Mouse (Mus musculus): Measurements from ENCODE around the gene Fbn1. TPM values are rescaled to one million over a fixed set of nuclear protein-coding genes. Genes with fewer than 3 reads are reported as not detected.
A peak's percentile ranks its signal among the peaks of the same experiment; 100 is the strongest.

Fbn1 gene
- total and polyA plus RNA-seq, 2 experiments from 2014 or later, result 1.6 to 20.1 TPM

DNA sequence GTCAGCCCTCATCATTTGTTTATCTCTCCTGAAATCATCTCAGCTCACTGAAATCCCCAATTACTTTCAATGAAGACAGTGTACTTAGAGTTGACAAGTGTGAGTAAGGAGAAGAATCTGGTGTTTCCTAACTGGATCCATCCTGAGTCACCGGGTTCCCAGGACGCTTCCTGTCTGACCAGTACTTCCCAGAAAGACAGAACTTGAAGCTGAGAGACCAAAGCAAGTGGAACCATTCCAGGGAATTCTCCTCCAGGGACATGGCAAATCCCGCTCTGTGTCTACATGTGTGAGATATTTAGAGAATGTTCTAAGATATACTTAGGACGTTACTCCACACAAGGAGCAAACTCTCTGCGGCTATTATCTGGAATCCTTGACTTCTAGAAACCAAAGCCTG, 158.6 kb downstream of the Fbn1 start:
- Histone ChIP-seq H3K27me3 (ENCODE audit: insufficient read depth, low read length) (no peaks in the 10 kb centered on the region), H3K9ac (replicated peaks; ENCODE audit: low read length, poor library complexity, severe bottlenecking) (no peak overlapping the region), H3K9me3 (ENCODE audit: low read length) (no peaks in the 10 kb centered on the region), H3K36me3 (ENCODE audit: insufficient read depth, low read length) (peaks cover 38% of the 10 kb centered on the region), H3K4me3 (ENCODE audit: low read depth, low read length) (no peak overlapping the region), H3K4me1 (ENCODE audit: insufficient read depth, low read length) (no peaks in the 10 kb centered on the region), H3K4me2 (ENCODE audit: low read depth, low read length, poor library complexity, severe bottlenecking) (no peak overlapping the region), H3K27ac (ENCODE audit: low read depth, low read length) (no peak overlapping the region)
- no peak for TF ChIP-seq CTCF (IDR thresholded peaks at IDR 0.05)
- DNase-seq (ENCODE audit: low spot score), result no peak
- 89% methylated on average over 5 of the region's 5 CpGs for WGBS
- no peak for ATAC-seq (ENCODE audit: low FRiP score)

DNA sequence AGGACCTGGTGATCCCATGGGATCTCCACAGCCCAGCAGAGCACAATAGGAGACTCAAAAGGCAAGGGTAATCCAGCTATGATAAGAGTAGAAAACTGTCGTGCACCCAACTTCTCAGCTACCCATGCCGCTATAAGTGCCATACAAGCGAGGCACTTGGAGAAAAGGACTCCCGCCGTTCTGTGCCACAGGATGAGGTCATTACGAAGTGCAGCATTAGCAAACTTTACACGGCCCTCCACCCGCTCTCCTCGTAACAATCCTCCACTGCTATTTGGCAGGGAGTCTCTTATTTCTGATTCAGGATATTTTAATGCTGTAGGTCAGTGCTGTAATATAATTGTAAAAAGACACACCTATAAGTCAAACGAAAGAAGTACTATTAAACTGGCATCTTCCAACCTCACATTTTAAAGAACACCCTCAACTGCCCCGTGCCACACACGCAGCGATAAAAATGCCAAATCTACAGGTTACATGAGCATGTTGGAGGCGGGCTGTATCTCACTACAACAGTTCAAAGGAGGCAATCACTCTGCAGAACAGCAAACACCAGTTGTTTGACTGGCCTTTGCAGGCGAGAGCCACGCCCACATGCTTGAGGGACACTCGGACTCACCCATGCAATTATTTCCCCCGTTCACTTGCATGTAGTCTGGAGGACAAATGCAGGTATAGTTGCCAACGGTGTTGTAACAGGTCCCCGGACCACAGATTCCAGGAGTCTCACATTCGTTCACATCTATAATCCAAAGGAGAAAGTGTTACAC, 165.4 kb downstream of the Fbn1 start:
- Histone ChIP-seq H3K4me3 (ENCODE audit: low read depth, low read length) (no peak overlapping the region), H3K9me3 (ENCODE audit: low read length) (no peaks in the 10 kb centered on the region), H3K27me3 (ENCODE audit: insufficient read depth, low read length) (no peaks in the 10 kb centered on the region), H3K9ac (replicated peaks; ENCODE audit: low read length, poor library complexity, severe bottlenecking) (no peak overlapping the region), H3K36me3 (ENCODE audit: insufficient read depth, low read length) (peaks cover 55% of the 10 kb centered on the region), H3K4me2 (ENCODE audit: low read depth, low read length, poor library complexity, severe bottlenecking) (no peak overlapping the region), H3K27ac (ENCODE audit: low read depth, low read length) (no peak overlapping the region), H3K4me1 (ENCODE audit: insufficient read depth, low read length) (no peaks in the 10 kb centered on the region)
- no peak for ATAC-seq (ENCODE audit: low FRiP score)
- TF ChIP-seq CTCF (IDR thresholded peaks at IDR 0.05), result no peak
- DNase-seq (ENCODE audit: low spot score), result no peak
- 95% methylated on average over 21 of the region's 21 CpGs for WGBS

DNA sequence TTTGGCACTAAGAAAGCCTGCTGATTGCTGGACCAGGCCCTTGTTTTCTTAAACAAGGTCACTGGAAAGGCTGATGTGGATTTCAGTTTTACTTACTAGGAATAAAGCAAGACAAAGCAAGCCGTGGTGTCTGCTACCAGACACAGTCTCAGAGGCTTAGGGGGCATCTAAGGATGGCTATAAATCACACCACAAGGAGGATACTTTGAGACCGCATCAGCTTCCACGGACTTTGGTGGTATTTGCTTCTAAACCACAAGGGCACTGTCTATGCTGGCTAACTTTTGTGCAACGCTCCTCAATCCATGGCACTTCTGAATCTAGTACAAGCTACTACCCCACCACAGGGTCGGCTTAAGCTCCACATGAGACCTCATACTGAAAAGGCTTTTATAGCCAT, 167.4 kb downstream of the Fbn1 start:
- 79% methylated on average over 5 of the region's 5 CpGs for WGBS
- ATAC-seq (ENCODE audit: low FRiP score) (no peak), DNase-seq (ENCODE audit: low spot score) (no peak)
- Histone ChIP-seq H3K9ac (replicated peaks; ENCODE audit: low read length, poor library complexity, severe bottlenecking) (no peak overlapping the region), H3K9me3 (ENCODE audit: low read length) (no peaks in the 10 kb centered on the region), H3K4me1 (ENCODE audit: insufficient read depth, low read length) (no peaks in the 10 kb centered on the region), H3K36me3 (ENCODE audit: insufficient read depth, low read length) (peaks cover 59% of the 10 kb centered on the region), H3K27ac (ENCODE audit: low read depth, low read length) (no peak overlapping the region), H3K4me3 (ENCODE audit: low read depth, low read length) (no peak overlapping the region), H3K4me2 (ENCODE audit: low read depth, low read length, poor library complexity, severe bottlenecking) (no peak overlapping the region), H3K27me3 (ENCODE audit: insufficient read depth, low read length) (no peaks in the 10 kb centered on the region)
- no peak for TF ChIP-seq CTCF (IDR thresholded peaks at IDR 0.05)

DNA sequence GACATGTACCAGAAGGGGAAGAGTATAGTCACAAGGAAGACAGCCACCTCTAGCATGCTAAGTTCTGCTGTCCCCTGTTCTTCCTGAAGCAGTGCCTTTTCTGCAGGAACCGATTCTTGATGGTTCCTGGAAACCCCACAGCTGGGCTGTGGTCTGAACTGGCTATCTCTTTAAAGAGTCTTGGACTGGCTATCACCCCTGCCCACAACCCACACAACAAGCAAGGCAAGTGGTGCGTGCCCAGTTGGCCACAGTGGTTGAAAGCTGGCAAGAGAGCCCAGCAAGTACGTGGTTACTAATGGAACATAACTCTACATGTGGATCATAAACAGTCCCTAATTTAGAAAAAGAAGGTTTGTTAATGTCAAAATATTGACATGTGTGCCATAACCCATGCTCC, 170.6 kb downstream of the Fbn1 start:
- DNase-seq (ENCODE audit: low spot score) (no peak), ATAC-seq (ENCODE audit: low FRiP score) (no peak)
- Histone ChIP-seq H3K27me3 (ENCODE audit: insufficient read depth, low read length) (no peaks in the 10 kb centered on the region), H3K9me3 (ENCODE audit: low read length) (no peaks in the 10 kb centered on the region), H3K27ac (ENCODE audit: low read depth, low read length) (no peak overlapping the region), H3K9ac (replicated peaks; ENCODE audit: low read length, poor library complexity, severe bottlenecking) (no peak overlapping the region), H3K4me3 (ENCODE audit: low read depth, low read length) (no peak overlapping the region), H3K4me1 (ENCODE audit: insufficient read depth, low read length) (no peaks in the 10 kb centered on the region), H3K4me2 (ENCODE audit: low read depth, low read length, poor library complexity, severe bottlenecking) (no peak overlapping the region), H3K36me3 (ENCODE audit: insufficient read depth, low read length) (peaks cover 35% of the 10 kb centered on the region)
- no peak for TF ChIP-seq CTCF (IDR thresholded peaks at IDR 0.05)
- 89% methylated on average over 3 of the region's 3 CpGs for WGBS

DNA sequence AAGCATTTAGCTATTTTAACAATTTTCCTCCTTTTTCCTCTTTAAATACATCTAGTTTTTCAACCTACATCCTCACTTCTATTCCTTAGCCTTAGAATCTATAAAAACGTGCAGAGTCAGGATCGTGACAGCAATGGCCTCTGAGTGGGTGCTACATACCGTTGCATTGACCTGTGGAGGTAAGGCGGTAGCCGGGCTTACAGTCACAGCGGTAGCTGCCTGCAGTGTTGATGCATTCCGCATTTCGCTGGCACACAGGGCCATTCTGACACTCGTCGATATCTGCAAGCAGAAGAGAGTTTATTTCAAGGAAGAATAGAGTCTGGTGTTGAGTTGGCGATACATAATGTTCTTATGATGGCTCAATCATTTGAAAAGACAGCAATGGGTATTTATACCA, 172.6 kb downstream of the Fbn1 start:
- H3K9me3 ChIP-seq (ENCODE audit: low read length), result no peaks in the 10 kb centered on the region
- H3K4me2 ChIP-seq (ENCODE audit: low read depth, low read length, poor library complexity, severe bottlenecking), result no peak overlapping the region
- no peak for ATAC-seq (ENCODE audit: low FRiP score)
- H3K27ac ChIP-seq (ENCODE audit: low read depth, low read length), result no peak overlapping the region
- H3K9ac ChIP-seq (replicated peaks; ENCODE audit: low read length, poor library complexity, severe bottlenecking), result no peak overlapping the region
- DNase-seq (ENCODE audit: low spot score), result no peak
- H3K36me3 ChIP-seq (ENCODE audit: insufficient read depth, low read length), result peaks cover 41% of the 10 kb centered on the region
- H3K4me3 ChIP-seq (ENCODE audit: low read depth, low read length), result no peak overlapping the region
- TF ChIP-seq CTCF (IDR thresholded peaks at IDR 0.05), result no peak
- 95% methylated on average over 11 of the region's 11 CpGs for WGBS
- no peaks in the 10 kb centered on the region for H3K27me3 ChIP-seq (ENCODE audit: insufficient read depth, low read length)
- no peaks in the 10 kb centered on the region for H3K4me1 ChIP-seq (ENCODE audit: insufficient read depth, low read length)

DNA sequence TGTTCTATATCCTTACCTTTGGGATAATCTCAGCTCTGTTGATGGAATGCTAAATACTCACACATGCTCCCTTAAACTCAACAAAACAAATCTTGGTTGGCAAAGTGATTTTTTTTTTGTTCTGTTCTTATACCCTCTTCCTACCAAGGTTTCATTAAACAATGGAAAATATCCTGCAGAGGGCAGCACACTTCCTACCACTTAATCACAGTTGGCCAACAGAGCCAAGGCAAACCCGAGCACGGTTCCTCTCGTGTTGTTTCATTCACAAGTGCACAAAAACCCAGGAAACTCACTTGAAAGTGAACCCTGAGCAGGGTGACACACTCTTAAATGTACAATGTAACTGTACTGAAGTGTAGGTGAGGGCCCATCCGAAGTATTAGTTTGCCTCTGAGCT, 173.6 kb downstream of the Fbn1 start:
- ATAC-seq (ENCODE audit: low FRiP score) (no peak), DNase-seq (ENCODE audit: low spot score) (peak; percentile 25)
- WGBS, result 71% methylated on average over 4 of the region's 4 CpGs

More for the DNA sequence above, 173.6 kb downstream of the Fbn1 start:
- H3K4me3 ChIP-seq (ENCODE audit: low read depth, low read length), result no peak overlapping the region
- peak; percentile 64 for TF ChIP-seq CTCF (IDR thresholded peaks at IDR 0.05)
- no peaks in the 10 kb centered on the region for H3K9me3 ChIP-seq (ENCODE audit: low read length)
- H3K4me2 ChIP-seq (ENCODE audit: low read depth, low read length, poor library complexity, severe bottlenecking), result no peak overlapping the region
- no peaks in the 10 kb centered on the region for H3K4me1 ChIP-seq (ENCODE audit: insufficient read depth, low read length)
- peaks cover 38% of the 10 kb centered on the region for H3K36me3 ChIP-seq (ENCODE audit: insufficient read depth, low read length)
- no peak overlapping the region for H3K9ac ChIP-seq (replicated peaks; ENCODE audit: low read length, poor library complexity, severe bottlenecking)
- no peaks in the 10 kb centered on the region for H3K27me3 ChIP-seq (ENCODE audit: insufficient read depth, low read length)
- no peak overlapping the region for H3K27ac ChIP-seq (ENCODE audit: low read depth, low read length)

Data from midbrain, postnatal 0 days (tissue).